Mouse (Mus musculus) cerebellum, adult 9-10 months (tissue): Measurements from ENCODE around the gene Gm13289.
"Not testable (repeated sequence)": the region's sequence is repeated elsewhere in the genome, so short reads cannot be mapped to it uniquely, and the experiment has no call there.

Experiments used
- DNase-seq: peaks from one replicate; pipeline ENCODE4 v3.0.0; 2022

The Gm13289 gene

GRCm38 (mm10) chr4:88785409-88785808 lies 8.7 kb downstream of the Gm13289 start, which contains the start of gene Gm13276:
TSS of gene Gm13276 (plus strand) at chr4:88785709.
- DNase-seq = not testable (repeated sequence)

DNA sequence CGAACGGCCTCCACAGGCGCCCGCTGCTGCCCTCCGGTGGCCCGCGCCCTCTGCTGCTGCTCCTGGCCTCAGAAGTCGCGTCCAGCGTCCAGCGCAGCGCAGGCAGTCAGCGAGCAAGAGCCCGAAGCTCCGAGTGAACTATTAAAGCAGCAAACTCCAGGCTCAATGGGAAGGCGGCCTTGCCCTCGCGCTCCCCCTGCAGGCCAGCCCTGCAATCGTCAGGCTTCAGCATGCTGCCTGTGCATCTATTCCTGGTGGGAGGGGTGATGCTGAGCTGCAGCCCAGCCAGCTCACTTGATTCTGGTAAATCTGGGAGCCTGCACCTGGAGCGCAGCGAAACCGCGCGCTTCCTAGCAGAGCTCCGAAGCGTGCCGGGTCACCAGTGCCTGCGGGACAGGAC lies 11.7 kb downstream of the Gm13289 start, which contains the start of gene Gm13277:
Gene Gm13277, plus strand, starts transcription at position 231 of the 400 bp plus-strand sequence.
- peak; percentile 80 for DNase-seq

- not testable (repeated sequence) for DNase-seq
Measured at GRCm38 (mm10) chr4:88791250-88791649, 14.5 kb downstream of the Gm13289 start, which contains the start of gene Gm13278. TSS of gene Gm13278 (plus strand) at chr4:88791550.

DNA sequence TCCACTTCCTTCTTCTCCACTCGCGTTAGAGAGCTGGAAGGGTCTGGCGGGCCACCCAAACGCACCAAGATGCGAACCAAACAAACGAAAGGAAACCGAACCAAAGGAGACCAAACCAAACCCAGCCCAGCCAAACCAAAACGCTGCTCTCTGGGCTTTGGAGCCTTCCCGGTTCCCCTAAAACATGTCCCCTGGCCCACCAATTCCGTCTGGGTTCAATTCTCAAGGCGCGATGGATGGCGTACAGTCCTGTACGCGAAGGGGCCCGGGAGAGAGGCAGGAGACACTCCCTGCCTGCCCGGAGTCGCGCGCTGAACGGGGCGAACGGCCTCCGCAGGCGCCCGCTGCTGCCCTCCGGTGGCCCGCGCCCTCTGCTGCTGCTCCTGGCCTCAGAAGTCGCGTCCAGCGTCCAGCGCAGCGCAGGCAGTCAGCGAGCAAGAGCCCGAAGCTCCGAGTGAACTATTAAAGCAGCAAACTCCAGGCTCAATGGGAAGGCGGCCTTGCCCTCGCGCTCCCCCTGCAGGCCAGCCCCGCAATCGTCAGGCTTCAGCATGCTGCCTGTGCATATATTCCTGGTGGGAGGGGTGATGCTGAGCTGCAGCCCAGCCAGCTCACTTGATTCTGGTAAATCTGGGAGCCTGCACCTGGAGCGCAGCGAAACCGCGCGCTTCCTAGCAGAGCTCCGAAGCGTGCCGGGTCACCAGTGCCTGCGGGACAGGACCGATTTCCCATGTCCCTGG lies 17.4 kb downstream of the Gm13289 start, which contains the start of gene Gm13275:
Gene Gm13275, plus strand, starts transcription at position 552 of the 740 bp plus-strand sequence.
- DNase-seq = peak; percentile 88

GRCm38 (mm10) chr4:88797097-88797496 lies 20.4 kb downstream of the Gm13289 start, which contains the start of gene Gm13279:
TSS of gene Gm13279 (plus strand) at chr4:88797397.
- DNase-seq = not testable (repeated sequence)

DNA sequence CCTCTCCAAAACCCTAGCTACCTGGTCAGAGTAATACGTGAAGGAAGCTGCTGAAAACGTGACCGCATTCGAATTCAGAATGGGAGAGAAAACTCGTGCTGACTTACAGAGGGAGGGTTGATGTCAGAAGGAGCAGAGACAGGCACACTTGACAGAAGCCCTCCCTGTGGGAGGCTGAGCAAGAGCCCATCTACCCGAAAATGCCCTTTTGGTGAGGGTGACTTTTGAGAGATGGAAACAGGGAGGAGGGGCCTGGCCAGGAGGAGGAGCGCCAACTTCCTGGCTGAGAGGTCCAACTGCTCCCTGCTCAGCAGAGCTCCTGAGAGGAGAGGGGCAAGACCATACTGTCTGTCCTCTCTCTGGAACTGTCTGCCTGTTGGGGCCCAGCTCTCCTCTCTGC lies 22.6 kb downstream of the Gm13289 start, which contains the start of gene Gm13285:
Gene Gm13285, plus strand, starts transcription at position 301 of the 400 bp plus-strand sequence.
- not testable (repeated sequence) for DNase-seq

DNA sequence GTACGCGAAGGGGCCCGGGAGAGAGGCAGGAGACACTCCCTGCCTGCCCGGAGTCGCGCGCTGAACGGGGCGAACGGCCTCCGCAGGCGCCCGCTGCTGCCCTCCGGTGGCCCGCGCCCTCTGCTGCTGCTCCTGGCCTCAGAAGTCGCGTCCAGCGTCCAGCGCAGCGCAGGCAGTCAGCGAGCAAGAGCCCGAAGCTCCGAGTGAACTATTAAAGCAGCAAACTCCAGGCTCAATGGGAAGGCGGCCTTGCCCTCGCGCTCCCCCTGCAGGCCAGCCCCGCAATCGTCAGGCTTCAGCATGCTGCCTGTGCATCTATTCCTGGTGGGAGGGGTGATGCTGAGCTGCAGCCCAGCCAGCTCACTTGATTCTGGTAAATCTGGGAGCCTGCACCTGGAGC lies 26.2 kb downstream of the Gm13289 start, which contains the start of gene Gm13287:
Gene Gm13287, plus strand, starts transcription at position 301 of the 400 bp plus-strand sequence.
- not testable (repeated sequence) for DNase-seq

GRCm38 (mm10) chr4:88805231-88805630 lies 28.5 kb downstream of the Gm13289 start, which contains the start of gene Gm13288:
TSS of gene Gm13288 (plus strand) at chr4:88805531.
- not testable (repeated sequence) for DNase-seq

DNA sequence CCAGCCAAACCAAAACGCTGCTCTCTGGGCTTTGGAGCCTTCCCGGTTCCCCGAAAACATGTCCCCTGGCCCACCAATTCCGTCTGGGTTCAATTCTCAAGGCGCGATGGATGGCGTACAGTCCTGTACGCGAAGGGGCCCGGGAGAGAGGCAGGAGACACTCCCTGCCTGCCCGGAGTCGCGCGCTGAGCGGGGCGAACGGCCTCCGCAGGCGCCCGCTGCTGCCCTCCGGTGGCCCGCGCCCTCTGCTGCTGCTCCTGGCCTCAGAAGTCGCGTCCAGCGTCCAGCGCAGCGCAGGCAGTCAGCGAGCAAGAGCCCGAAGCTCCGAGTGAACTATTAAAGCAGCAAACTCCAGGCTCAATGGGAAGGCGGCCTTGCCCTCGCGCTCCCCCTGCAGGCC lies 29.0 kb downstream of the Gm13289 start:
- DNase-seq = not testable (repeated sequence)

GRCm38 (mm10) chr4:88815928-88816327 lies 39.2 kb downstream of the Gm13289 start, which contains the start of gene Ifna7:
TSS of gene Ifna7 (plus strand) at chr4:88816228.
- no peak for DNase-seq

DNA sequence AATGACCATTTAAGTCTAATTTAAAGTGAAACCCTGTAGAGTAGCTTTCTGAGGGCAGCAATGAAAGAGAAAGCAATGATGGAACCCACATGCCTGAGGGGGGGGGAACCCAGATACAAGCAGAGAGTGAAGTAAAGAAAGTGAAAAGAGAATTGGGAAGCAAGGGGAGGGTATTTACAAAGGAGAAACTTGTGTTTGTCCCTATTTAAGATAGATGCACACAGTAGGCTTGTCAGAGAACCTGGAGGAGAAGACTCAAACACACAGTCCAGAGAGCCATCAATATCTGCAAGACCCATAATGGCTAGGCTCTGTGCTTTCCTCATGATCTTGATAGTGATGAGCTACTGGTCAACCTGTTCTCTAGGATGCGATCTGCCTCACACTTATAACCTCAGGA lies 42.9 kb downstream of the Gm13289 start, which contains the start of gene Ifna11:
Gene Ifna11, plus strand, starts transcription at position 301 of the 400 bp plus-strand sequence.
- no peak for DNase-seq

GRCm38 (mm10) chr4:88822995-88823394 lies 46.3 kb downstream of the Gm13289 start:
- no peak for DNase-seq
